Mouse (Mus musculus): Measurements from ENCODE around the gene Dip2b. TPM values are rescaled to one million over a fixed set of nuclear protein-coding genes. Genes with fewer than 3 reads are reported as not detected.

The Dip2b gene
- 11.0 and 14.6 TPM in 2 replicates for polyA plus RNA-seq (2012; rRNA removed)

DNA sequence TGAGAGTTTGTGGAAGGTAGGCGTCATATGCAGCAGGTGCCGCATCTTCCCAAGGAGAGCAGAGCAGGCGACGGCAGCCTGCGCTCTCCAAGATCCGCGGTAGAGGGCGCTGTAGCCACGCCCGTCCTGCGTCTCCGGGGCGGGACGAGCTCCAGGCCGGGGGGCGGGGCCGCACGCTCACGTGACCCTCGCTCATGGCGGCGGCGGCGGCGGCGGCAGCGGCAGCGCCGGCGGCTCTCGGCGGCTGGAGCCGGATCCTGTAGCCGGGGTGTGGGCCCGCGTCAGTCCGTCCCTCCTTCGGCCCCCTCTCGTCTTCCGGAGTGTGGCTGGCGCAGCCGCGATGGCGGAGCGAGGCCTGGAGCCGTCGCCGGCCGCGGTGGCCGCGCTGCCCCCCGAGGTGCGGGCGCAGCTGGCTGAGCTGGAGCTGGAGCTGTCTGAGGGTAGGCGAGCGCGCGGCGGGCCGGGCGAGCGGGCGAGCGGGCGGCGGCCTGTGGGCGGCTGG is at the start of gene Dip2b:
Gene Dip2b (plus strand): TSS at position 195 of the 502 bp plus-strand sequence.
- peak within 1 kb of the TSS; percentile 87 for H3K4me3 ChIP-seq (replicated peaks; ENCODE audit: extremely low read depth, low read depth, low read length)
- TF ChIP-seq POLR2A (IDR thresholded peaks at IDR 0.05; ENCODE audit: borderline replicate concordance, extremely low read depth, low read depth, low read length) (peak; percentile 43; the same call in 1 of the 2 replicates), CTCF (IDR thresholded peaks at IDR 0.05; ENCODE audit: insufficient read depth, low read length) (peak; percentile 71)
- H3K4me1 ChIP-seq (ENCODE audit: control insufficient read depth, insufficient read depth, low read length) = peaks cover 25% of the 10 kb centered on the region
- under 1% methylated on average over 60 of the region's 68 CpGs for WGBS
- peak; percentile 97 for DNase-seq

GRCm38 (mm10) chr15:99993100-99993499 is 45.4 kb upstream of the Dip2b start:
- Histone ChIP-seq H3K4me3 (replicated peaks; ENCODE audit: extremely low read depth, low read depth, low read length) (no peak overlapping the region), H3K4me1 (ENCODE audit: control insufficient read depth, insufficient read depth, low read length) (no peaks in the 10 kb centered on the region)
- WGBS = 88% methylated on average over 1 of the region's 1 CpGs
- TF ChIP-seq POLR2A (IDR thresholded peaks at IDR 0.05; ENCODE audit: borderline replicate concordance, extremely low read depth, low read depth, low read length) (no peak), CTCF (IDR thresholded peaks at IDR 0.05; ENCODE audit: insufficient read depth, low read length) (no peak)
- DNase-seq = no peak

- DNase-seq = no peak
- no peaks in the 10 kb centered on the region for H3K4me1 ChIP-seq (ENCODE audit: control insufficient read depth, insufficient read depth, low read length)
- 91% methylated on average over 6 of the region's 6 CpGs for WGBS
- TF ChIP-seq CTCF (IDR thresholded peaks at IDR 0.05; ENCODE audit: insufficient read depth, low read length) (no peak), POLR2A (IDR thresholded peaks at IDR 0.05; ENCODE audit: borderline replicate concordance, extremely low read depth, low read depth, low read length) (no peak)
- no peak overlapping the region for H3K4me3 ChIP-seq (replicated peaks; ENCODE audit: extremely low read depth, low read depth, low read length)
Observed at GRCm38 (mm10) chr15:99997114-99997804, 41.2 kb upstream of the Dip2b start.

- WGBS = 71% methylated on average over 1 of the region's 1 CpGs
- no peak for TF ChIP-seq POLR2A (IDR thresholded peaks at IDR 0.05; ENCODE audit: borderline replicate concordance, extremely low read depth, low read depth, low read length)
- TF ChIP-seq CTCF (IDR thresholded peaks at IDR 0.05; ENCODE audit: insufficient read depth, low read length) = no peak
- DNase-seq = no peak
- no peaks in the 10 kb centered on the region for H3K4me1 ChIP-seq (ENCODE audit: control insufficient read depth, insufficient read depth, low read length)
- H3K4me3 ChIP-seq (replicated peaks; ENCODE audit: extremely low read depth, low read depth, low read length) = no peak overlapping the region
Observed at GRCm38 (mm10) chr15:99999390-99999789, 39.1 kb upstream of the Dip2b start.

- no peaks in the 10 kb centered on the region for H3K4me1 ChIP-seq (ENCODE audit: control insufficient read depth, insufficient read depth, low read length)
- no peak for DNase-seq
- TF ChIP-seq CTCF (IDR thresholded peaks at IDR 0.05; ENCODE audit: insufficient read depth, low read length) (no peak), POLR2A (IDR thresholded peaks at IDR 0.05; ENCODE audit: borderline replicate concordance, extremely low read depth, low read depth, low read length) (no peak)
- no peak overlapping the region for H3K4me3 ChIP-seq (replicated peaks; ENCODE audit: extremely low read depth, low read depth, low read length)
- WGBS = 74% methylated on average over 7 of the region's 7 CpGs
Observed at GRCm38 (mm10) chr15:100004677-100005273, 33.7 kb upstream of the Dip2b start.

DNA sequence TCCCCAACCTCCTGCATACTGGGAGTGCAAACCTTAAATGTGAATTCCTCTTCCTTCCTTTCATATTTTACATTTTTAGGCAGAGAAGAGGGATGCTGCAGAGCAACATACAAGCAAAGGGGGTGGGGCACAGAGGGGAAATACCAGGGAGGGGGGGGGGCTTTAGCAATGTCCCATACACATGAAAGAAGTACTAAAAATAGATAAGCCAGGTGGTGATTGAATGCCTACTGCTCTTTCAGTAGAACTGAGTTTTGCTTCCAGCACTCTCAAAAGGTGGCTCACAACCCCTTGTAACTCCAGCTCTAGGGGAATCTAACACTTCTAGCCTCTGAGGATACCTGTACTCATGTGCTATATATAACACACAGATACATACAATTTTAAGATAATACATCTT is 32.3 kb upstream of the Dip2b start:
- TF ChIP-seq CTCF (IDR thresholded peaks at IDR 0.05; ENCODE audit: insufficient read depth, low read length) = no peak
- TF ChIP-seq POLR2A (IDR thresholded peaks at IDR 0.05; ENCODE audit: borderline replicate concordance, extremely low read depth, low read depth, low read length) = no peak
- H3K4me1 ChIP-seq (ENCODE audit: control insufficient read depth, insufficient read depth, low read length) = no peaks in the 10 kb centered on the region
- DNase-seq = no peak
- no peak overlapping the region for H3K4me3 ChIP-seq (replicated peaks; ENCODE audit: extremely low read depth, low read depth, low read length)

DNA sequence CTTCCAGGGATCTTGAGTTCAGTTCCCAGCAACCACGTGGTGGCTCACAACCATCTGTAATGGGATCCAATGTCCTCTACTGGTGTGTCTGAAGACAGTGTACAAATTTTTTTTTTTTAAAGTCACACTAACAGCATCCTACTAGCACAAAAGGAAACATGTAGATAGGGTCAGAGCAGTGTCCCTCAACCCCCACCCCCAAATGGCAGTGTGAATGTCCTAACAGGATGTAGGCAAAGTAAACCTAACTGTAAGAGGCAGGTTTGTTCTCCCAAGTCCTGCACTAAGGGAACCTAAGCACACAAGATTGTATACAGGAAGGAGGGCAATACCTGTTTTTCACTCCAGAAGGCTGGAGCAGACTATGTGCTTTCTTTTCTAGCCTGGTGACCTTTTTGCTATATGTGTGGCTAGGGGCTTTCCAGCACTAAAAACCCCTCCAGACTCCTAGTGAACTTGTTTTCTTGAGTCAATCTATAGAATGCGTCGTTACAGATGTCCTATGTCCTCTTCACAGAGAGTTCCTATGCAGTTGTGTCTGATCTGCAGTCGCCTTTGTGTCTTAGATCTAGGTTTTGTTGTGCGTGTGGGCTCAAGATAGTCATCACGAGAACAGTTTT is 20.1 kb upstream of the Dip2b start:
- no peaks in the 10 kb centered on the region for H3K4me1 ChIP-seq (ENCODE audit: control insufficient read depth, insufficient read depth, low read length)
- no peak overlapping the region for H3K4me3 ChIP-seq (replicated peaks; ENCODE audit: extremely low read depth, low read depth, low read length)
- WGBS = 74% methylated on average over 6 of the region's 6 CpGs
- DNase-seq = no peak
- TF ChIP-seq POLR2A (IDR thresholded peaks at IDR 0.05; ENCODE audit: borderline replicate concordance, extremely low read depth, low read depth, low read length) (no peak), CTCF (IDR thresholded peaks at IDR 0.05; ENCODE audit: insufficient read depth, low read length) (no peak)

GRCm38 (mm10) chr15:100021175-100021574 is 17.3 kb upstream of the Dip2b start:
- no peak for TF ChIP-seq CTCF (IDR thresholded peaks at IDR 0.05; ENCODE audit: insufficient read depth, low read length)
- no peak for TF ChIP-seq POLR2A (IDR thresholded peaks at IDR 0.05; ENCODE audit: borderline replicate concordance, extremely low read depth, low read depth, low read length)
- Histone ChIP-seq H3K4me3 (replicated peaks; ENCODE audit: extremely low read depth, low read depth, low read length) (no peak overlapping the region), H3K4me1 (ENCODE audit: control insufficient read depth, insufficient read depth, low read length) (no peaks in the 10 kb centered on the region)
- no peak for DNase-seq
- WGBS = 91% methylated on average over 1 of the region's 1 CpGs

DNA sequence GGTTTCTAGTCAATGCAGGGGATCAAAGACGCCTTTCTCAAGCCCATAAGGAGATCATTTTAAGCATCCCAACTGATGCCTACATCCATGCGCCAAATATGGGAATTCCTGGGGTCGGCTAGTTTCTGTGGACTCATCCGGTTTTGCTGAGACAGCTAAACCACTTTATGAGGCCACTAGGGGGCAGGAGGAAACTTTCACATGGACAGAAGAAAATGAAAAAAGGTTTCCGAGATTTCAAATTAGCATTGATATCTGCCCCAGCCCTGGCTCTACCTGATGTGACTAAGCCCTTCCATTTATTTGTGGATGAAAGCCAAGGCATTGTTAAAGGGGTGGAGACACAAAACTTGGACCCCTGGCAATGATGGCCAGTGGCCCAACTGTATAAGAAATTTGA is 15.5 kb upstream of the Dip2b start:
- 11% methylated on average over 5 of the region's 5 CpGs for WGBS
- H3K4me3 ChIP-seq (replicated peaks; ENCODE audit: extremely low read depth, low read depth, low read length) = no peak overlapping the region
- TF ChIP-seq CTCF (IDR thresholded peaks at IDR 0.05; ENCODE audit: insufficient read depth, low read length) = peak; percentile 6; the same call in 1 of the 2 replicates
- no peak for TF ChIP-seq POLR2A (IDR thresholded peaks at IDR 0.05; ENCODE audit: borderline replicate concordance, extremely low read depth, low read depth, low read length)
- DNase-seq = peak; percentile 38
- no peaks in the 10 kb centered on the region for H3K4me1 ChIP-seq (ENCODE audit: control insufficient read depth, insufficient read depth, low read length)

Measured in lung, adult 2 months (tissue).